Mouse (Mus musculus) stomach, embryonic 16.5 days (tissue): ENCODE measurements at regions not wholly inside any gene's neighbourhood (a gene's known extent, or its start where the extent isn't known, plus 50 kb on each side); places are given as distances from the start of the nearest gene placed in this dataset.

Source experiments
- ATAC-seq: fragments of 200-750 bp; cut with Nextera tagmentation; 2 replicates; pipeline ENCODE4 v1.8.0; 2017; ENCODE audit warnings: moderate number of reproducible peaks, moderate TSS enrichment; ENCODE audit not compliant: insufficient read depth, low FRiP score
- H3K27ac ChIP-seq: fragments of 300-500 bp; sonication (generic); 2 replicates; pipeline ENCODE4 v1.5.1; 2014; ENCODE audit warnings: low read length
- H3K27me3 ChIP-seq: fragments of 300-500 bp; sonication (generic); 2 replicates; pipeline ENCODE4 v1.6.1; 2014; ENCODE audit warnings: low read length, control low read depth, mixed read lengths; ENCODE audit not compliant: control insufficient read depth, insufficient read depth
- H3K36me3 ChIP-seq: fragments of 300-500 bp; sonication (generic); 2 replicates; pipeline ENCODE4 v1.6.1; 2014; ENCODE audit warnings: low read length; ENCODE audit not compliant: control insufficient read depth, insufficient read depth
- H3K4me1 ChIP-seq: fragments of 300-500 bp; sonication (generic); 2 replicates; pipeline ENCODE4 v1.6.1; 2014; ENCODE audit warnings: low read length, control low read depth, mixed read lengths; ENCODE audit not compliant: control insufficient read depth, insufficient read depth
- H3K4me2 ChIP-seq: fragments of 300-500 bp; sonication (generic); 2 replicates; pipeline ENCODE4 v1.6.1; 2014; ENCODE audit warnings: low read depth, low read length, mixed read lengths
- H3K4me3 ChIP-seq: fragments of 300-500 bp; sonication (generic); replicated peaks from 2 replicates; pipeline ENCODE4 v1.5.1; 2014; ENCODE audit warnings: mild to moderate bottlenecking, low read length
- H3K9ac ChIP-seq: fragments of 300-500 bp; sonication (generic); 2 replicates; pipeline ENCODE4 v1.6.1; 2014; ENCODE audit warnings: low read length
- H3K9me3 ChIP-seq: fragments of 300-500 bp; sonication (generic); replicated peaks from 2 replicates; pipeline ENCODE4 v1.6.1; 2016; ENCODE audit warnings: low read length, control low read depth; ENCODE audit not compliant: control insufficient read depth
- WGBS: fragments of 180-500 bp; shearing (Covaris S2); extraction: QIAGEN DNeasy Blood & Tissue Kit; methylation state at CpG from one replicate; pipeline ENCODE4 v1.1.7; 2014; 5-methylcytosine and 5-hydroxymethylcytosine counted together

GRCm38 (mm10) chr13:71736821-71737345, 226.6 kb downstream of the Irx1 start:
- H3K27me3 ChIP-seq = no peaks in the 10 kb centered on the region
- H3K4me1 ChIP-seq = 0 out of 2 replicates have a peak, but pooled peaks cover 3% of the 10 kb centered on the region
- no peaks in the 10 kb centered on the region for H3K9me3 ChIP-seq
- no peak overlapping the region for H3K9ac ChIP-seq
- 55% methylated on average over 8 of the region's 8 CpGs for WGBS
- no peak overlapping the region for H3K4me2 ChIP-seq
- no peaks in the 10 kb centered on the region for H3K36me3 ChIP-seq
- no peak overlapping the region for H3K4me3 ChIP-seq
- ATAC-seq = no peak
- H3K27ac ChIP-seq = no peak overlapping the region

DNA sequence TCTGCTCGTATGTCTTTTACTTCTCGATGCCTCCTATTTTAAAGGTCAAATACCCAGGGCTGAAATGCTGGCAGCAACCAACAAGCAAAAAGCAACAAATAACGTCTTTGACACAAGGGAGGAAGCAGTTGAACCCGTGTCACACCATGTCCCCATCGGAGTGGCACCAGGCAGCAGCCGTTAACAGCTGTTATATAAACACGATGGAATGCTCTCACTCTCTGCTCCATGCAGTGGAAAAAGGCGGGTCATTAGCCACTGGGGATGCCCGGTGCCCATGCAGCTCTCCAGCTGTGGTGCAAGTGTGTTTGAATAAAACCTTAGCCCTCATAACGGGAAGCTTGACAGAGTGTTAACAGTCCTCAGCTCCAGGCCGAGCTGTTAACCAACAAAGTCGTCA, 229.3 kb downstream of the Irx1 start:
- no peaks in the 10 kb centered on the region for H3K27me3 ChIP-seq
- no peak overlapping the region for H3K4me3 ChIP-seq
- no peak overlapping the region for H3K4me2 ChIP-seq
- no peak overlapping the region for H3K27ac ChIP-seq
- no peak for ATAC-seq
- H3K36me3 ChIP-seq = no peaks in the 10 kb centered on the region
- H3K4me1 ChIP-seq = 0 out of 2 replicates have a peak, but pooled peaks cover 3% of the 10 kb centered on the region
- WGBS = 37% methylated on average over 12 of the region's 12 CpGs
- H3K9ac ChIP-seq = no peak overlapping the region
- no peaks in the 10 kb centered on the region for H3K9me3 ChIP-seq

DNA sequence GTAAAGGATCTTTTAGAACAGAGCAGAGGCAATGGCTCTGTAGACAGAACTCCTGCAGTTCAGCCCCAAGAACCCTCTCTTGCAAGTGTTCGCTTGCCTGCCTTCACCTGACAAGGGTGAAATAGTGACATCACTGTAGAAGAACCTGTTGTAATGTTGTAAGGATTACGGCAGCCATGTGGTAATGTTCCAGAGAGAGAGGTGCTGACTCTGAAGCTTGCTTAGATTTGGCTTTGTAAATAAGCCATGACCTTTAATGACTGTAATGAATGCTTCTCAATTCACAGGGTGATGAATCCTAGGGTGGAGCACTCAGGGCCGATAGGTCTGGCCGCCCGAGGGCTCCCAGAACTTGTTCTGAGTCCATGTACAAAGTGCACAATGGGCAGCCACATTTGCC, 230.2 kb downstream of the Irx1 start:
- Histone ChIP-seq H3K36me3 (no peaks in the 10 kb centered on the region), H3K4me3 (no peak overlapping the region), H3K9me3 (no peaks in the 10 kb centered on the region), H3K9ac (no peak overlapping the region), H3K4me2 (no peak overlapping the region), H3K4me1 (0 out of 2 replicates have a peak, but pooled peaks cover 3% of the 10 kb centered on the region), H3K27ac (peak overlapping the region; percentile 62; the same call in 1 of the 2 replicates), H3K27me3 (no peaks in the 10 kb centered on the region)
- 0 out of 2 replicates have a peak, but pooled peaks have one; percentile 38 for ATAC-seq
- WGBS = 72% methylated on average over 5 of the region's 5 CpGs

GRCm38 (mm10) chr13:71732903-71733302, 230.6 kb downstream of the Irx1 start:
- no peaks in the 10 kb centered on the region for H3K36me3 ChIP-seq
- no peaks in the 10 kb centered on the region for H3K27me3 ChIP-seq
- H3K4me3 ChIP-seq = no peak overlapping the region
- 0 out of 2 replicates have a peak, but pooled peaks have one; percentile 50 for ATAC-seq
- no peaks in the 10 kb centered on the region for H3K9me3 ChIP-seq
- 41% methylated on average over 1 of the region's 1 CpGs for WGBS
- H3K4me2 ChIP-seq = no peak overlapping the region
- peak overlapping the region; percentile 62; the same call in 1 of the 2 replicates for H3K27ac ChIP-seq
- no peak overlapping the region for H3K9ac ChIP-seq
- H3K4me1 ChIP-seq = 0 out of 2 replicates have a peak, but pooled peaks cover 3% of the 10 kb centered on the region

GRCm38 (mm10) chr13:71690069-71690817, 273.3 kb downstream of the Irx1 start:
- H3K9me3 ChIP-seq = no peaks in the 10 kb centered on the region
- H3K4me1 ChIP-seq = no peaks in the 10 kb centered on the region
- no peaks in the 10 kb centered on the region for H3K36me3 ChIP-seq
- H3K27ac ChIP-seq = no peak overlapping the region
- no peak overlapping the region for H3K9ac ChIP-seq
- 25% methylated on average over 20 of the region's 20 CpGs for WGBS
- no peak for ATAC-seq
- no peak overlapping the region for H3K4me2 ChIP-seq
- H3K4me3 ChIP-seq = no peak overlapping the region
- H3K27me3 ChIP-seq = no peaks in the 10 kb centered on the region

GRCm38 (mm10) chr13:71689187-71689586, 274.3 kb downstream of the Irx1 start:
- WGBS = 55% methylated on average over 9 of the region's 9 CpGs
- H3K4me3 ChIP-seq = no peak overlapping the region
- H3K4me1 ChIP-seq = no peaks in the 10 kb centered on the region
- H3K4me2 ChIP-seq = no peak overlapping the region
- H3K36me3 ChIP-seq = no peaks in the 10 kb centered on the region
- no peak for ATAC-seq
- H3K27me3 ChIP-seq = no peaks in the 10 kb centered on the region
- H3K27ac ChIP-seq = no peak overlapping the region
- H3K9me3 ChIP-seq = no peaks in the 10 kb centered on the region
- no peak overlapping the region for H3K9ac ChIP-seq

DNA sequence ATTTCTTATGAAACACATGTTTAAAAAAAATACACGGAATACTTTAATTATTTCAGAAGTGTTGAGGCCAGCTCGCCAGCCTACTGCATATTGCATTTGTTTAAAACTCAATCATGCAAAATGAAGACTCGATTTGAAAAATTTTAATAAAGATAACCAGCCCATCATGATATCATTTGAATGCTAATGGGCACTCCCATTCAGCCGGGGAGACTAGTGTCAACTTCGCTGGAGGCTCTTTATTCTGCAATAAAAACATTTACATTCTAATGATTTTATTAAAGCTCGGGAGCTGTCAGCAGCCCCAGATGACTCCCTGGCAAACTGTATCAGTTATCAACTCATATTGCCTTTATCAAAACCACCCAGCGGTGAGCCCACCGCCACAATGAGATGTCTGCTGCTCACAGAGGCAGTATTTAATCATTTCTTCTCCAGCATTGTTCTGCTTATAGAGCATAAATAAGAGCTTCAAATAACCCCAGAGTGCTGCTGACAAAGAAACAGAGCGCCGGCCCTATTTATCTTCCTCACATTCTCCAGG, 287.4 kb downstream of the Irx1 start:
- Histone ChIP-seq H3K27ac (no peak overlapping the region), H3K9ac (no peak overlapping the region), H3K27me3 (no peaks in the 10 kb centered on the region), H3K36me3 (no peaks in the 10 kb centered on the region), H3K4me1 (no peaks in the 10 kb centered on the region), H3K9me3 (no peaks in the 10 kb centered on the region), H3K4me3 (no peak overlapping the region), H3K4me2 (no peak overlapping the region)
- 75% methylated on average over 10 of the region's 10 CpGs for WGBS
- ATAC-seq = no peak

- H3K9me3 ChIP-seq = no peaks in the 10 kb centered on the region
- H3K9ac ChIP-seq = no peak overlapping the region
- ATAC-seq = peak; percentile 46; the same call in 1 of the 2 replicates
- WGBS = 53% methylated on average over 6 of the region's 6 CpGs
- no peaks in the 10 kb centered on the region for H3K36me3 ChIP-seq
- 0 out of 2 replicates have a peak overlapping the region, but pooled peaks have one; percentile 6 for H3K27ac ChIP-seq
- no peaks in the 10 kb centered on the region for H3K27me3 ChIP-seq
- 0 out of 2 replicates have a peak, but pooled peaks cover 3% of the 10 kb centered on the region for H3K4me1 ChIP-seq
- no peak overlapping the region for H3K4me3 ChIP-seq
- H3K4me2 ChIP-seq = no peak overlapping the region
These were observed 293.4 kb downstream of the Irx1 start for GRCm38 (mm10) chr13:71669956-71670739.
